Mouse (Mus musculus) forebrain, embryonic 10.5 days (tissue): ENCODE measurements at regions not wholly inside any gene's neighbourhood (a gene's known extent, or its start where the extent isn't known, plus 50 kb on each side); places are given as distances from the start of the nearest gene placed in this dataset.

ENCODE experiments used
- DNase-seq: peaks from one replicate; pipeline ENCODE4 v3.0.0-alpha.2; 2017; ENCODE audit warnings: low spot score; ENCODE audit errors: extremely low spot score
- H3K27ac ChIP-seq: fragments of 300-500 bp; sonication (generic); 2 replicates; pipeline ENCODE4 v1.5.1; 2016; ENCODE audit warnings: mild to moderate bottlenecking
- H3K27me3 ChIP-seq: fragments of 300-500 bp; sonication (generic); 2 replicates; pipeline ENCODE4 v1.6.1; 2016; ENCODE audit warnings: mild to moderate bottlenecking; ENCODE audit not compliant: poor library complexity, severe bottlenecking
- H3K36me3 ChIP-seq: fragments of 300-500 bp; sonication (generic); replicated peaks from 2 replicates; pipeline ENCODE4 v1.6.1; 2016; ENCODE audit warnings: mild to moderate bottlenecking, moderate library complexity
- H3K4me1 ChIP-seq: fragments of 300-500 bp; sonication (generic); 2 replicates; pipeline ENCODE4 v1.6.1; 2016
- H3K4me3 ChIP-seq: fragments of 300-500 bp; sonication (generic); 2 replicates; pipeline ENCODE4 v1.5.1; 2016; ENCODE audit warnings: mild to moderate bottlenecking, moderate library complexity
- H3K9me3 ChIP-seq: fragments of 300-500 bp; sonication (generic); 2 replicates; pipeline ENCODE4 v1.6.1; 2016; ENCODE audit warnings: mild to moderate bottlenecking, moderate library complexity
- WGBS: fragments of 180-500 bp; shearing (Covaris S2); methylation state at CpG from one replicate; pipeline ENCODE4 v1.1.7; 2016; 5-methylcytosine and 5-hydroxymethylcytosine counted together

DNA sequence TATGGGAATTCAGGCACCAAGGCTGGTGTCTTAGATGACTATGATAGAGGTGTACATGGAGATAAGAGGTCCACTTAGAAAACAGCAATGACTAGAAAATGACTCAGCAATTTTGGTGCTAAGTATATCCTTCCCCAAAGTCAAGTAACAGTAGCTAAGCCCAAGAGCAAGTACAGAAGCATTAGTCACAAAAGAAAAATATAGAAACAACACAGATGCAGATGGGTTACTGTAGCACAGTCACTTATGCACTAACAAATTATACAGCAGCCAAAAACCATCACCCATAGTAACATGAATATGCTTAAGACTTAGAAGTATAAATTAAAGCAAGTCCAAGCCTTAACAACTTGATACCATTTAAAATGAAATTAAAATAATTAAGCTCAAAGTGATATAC is 378.5 kb upstream of the Meis2 start:
- Histone ChIP-seq H3K4me3 (no peak overlapping the region), H3K27me3 (no peaks in the 10 kb centered on the region), H3K4me1 (peaks cover 18% of the 10 kb centered on the region), H3K9me3 (no peaks in the 10 kb centered on the region), H3K36me3 (no peaks in the 10 kb centered on the region), H3K27ac (no peak overlapping the region)
- no peak for DNase-seq

DNA sequence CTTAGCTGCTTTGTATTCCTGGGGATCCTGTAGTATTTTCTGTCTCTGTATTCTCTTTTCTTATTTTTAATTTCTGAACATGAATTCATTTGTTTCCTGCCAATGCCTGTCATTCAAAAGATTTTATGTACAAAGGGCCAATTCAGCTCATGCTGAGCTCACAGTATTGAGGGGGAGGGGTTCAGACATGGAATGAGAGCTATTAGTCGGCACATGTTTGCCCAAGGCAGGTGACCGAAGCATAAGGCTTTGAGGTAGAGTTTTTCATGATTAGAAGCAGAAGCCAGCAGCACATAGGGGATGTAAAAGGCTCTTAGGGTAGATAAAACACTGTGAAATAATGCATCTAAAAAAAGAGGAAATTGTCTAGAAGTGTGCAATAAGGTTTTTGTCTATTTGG is 374.6 kb upstream of the Meis2 start:
- Histone ChIP-seq H3K4me1 (peaks cover 19% of the 10 kb centered on the region), H3K4me3 (no peak overlapping the region), H3K27me3 (no peaks in the 10 kb centered on the region), H3K27ac (no peak overlapping the region), H3K36me3 (no peaks in the 10 kb centered on the region), H3K9me3 (no peaks in the 10 kb centered on the region)
- DNase-seq = no peak
- 22% methylated on average over 2 of the region's 2 CpGs for whole genome bisulfite sequencing

DNA sequence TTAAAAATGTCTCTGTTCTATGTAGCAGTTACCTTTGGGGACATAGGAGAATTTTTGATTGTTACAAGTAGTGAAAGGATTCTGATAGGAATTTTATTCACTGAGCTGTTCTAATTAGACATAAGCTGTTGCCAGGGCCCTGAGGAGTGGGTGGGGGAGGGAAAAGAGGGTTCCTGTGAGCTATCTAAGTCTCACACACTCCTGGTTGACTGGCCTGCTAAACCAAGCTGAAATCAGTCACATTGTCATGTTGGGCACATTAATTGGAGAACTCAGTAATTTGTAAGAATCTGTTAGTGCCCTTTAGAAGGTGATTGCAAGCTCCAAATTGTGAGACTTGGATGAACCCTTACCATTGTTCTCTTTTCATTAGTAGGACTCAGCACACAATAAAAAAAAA is 367.8 kb upstream of the Meis2 start:
- DNase-seq = no peak
- Histone ChIP-seq H3K9me3 (no peaks in the 10 kb centered on the region), H3K27me3 (no peaks in the 10 kb centered on the region), H3K4me3 (no peak overlapping the region), H3K36me3 (no peaks in the 10 kb centered on the region), H3K4me1 (peaks cover 6% of the 10 kb centered on the region), H3K27ac (no peak overlapping the region)

- H3K27me3 ChIP-seq = no peaks in the 10 kb centered on the region
- DNase-seq = no peak
- H3K27ac ChIP-seq = no peak overlapping the region
- H3K4me3 ChIP-seq = no peak overlapping the region
- no peaks in the 10 kb centered on the region for H3K36me3 ChIP-seq
- no peaks in the 10 kb centered on the region for H3K4me1 ChIP-seq
- WGBS = 92% methylated on average over 8 of the region's 8 CpGs
- no peaks in the 10 kb centered on the region for H3K9me3 ChIP-seq
Observed at GRCm38 (mm10) chr2:116424131-116424530, 358.5 kb upstream of the Meis2 start.

DNA sequence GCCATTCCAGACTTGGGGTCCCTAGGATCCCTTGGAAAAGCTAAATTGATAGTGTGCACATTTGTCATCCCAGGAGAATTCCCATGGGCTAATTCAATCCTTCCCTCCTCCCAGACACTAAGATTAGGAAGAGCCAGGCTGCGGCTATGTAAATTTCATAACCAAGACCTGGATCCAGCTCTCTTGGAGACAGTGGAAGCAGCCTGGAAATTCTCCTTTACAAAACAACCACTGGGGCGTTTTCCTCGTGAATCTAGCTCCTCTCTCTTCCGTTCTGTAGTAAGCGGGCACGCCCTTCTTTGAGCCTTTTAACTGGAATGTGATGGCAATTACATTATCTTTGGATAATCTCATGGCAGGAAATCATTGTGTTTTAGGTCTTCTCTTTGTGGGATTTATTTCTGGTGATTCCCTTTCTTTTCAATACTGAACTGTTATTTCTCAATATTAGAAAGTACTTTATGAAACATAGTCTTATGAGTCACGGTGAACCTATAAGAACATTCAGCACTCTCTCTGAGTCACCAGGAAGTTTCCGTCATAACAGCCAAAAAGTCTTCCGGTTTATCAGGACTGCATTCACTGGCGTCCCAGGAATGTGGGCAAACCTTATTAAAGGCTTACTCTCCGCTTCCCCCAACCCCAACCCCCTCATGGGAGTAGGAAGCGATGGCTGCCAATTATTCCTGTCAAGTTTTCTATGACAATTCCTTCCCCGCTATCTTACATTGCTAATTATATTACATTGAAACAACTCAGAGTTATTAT is 352.0 kb upstream of the Meis2 start:
- Histone ChIP-seq H3K9me3 (no peaks in the 10 kb centered on the region), H3K4me3 (no peak overlapping the region), H3K36me3 (no peaks in the 10 kb centered on the region), H3K4me1 (no peaks in the 10 kb centered on the region), H3K27ac (no peak overlapping the region), H3K27me3 (no peaks in the 10 kb centered on the region)
- no peak for DNase-seq
- 83% methylated on average over 13 of the region's 13 CpGs for WGBS

- Histone ChIP-seq H3K36me3 (no peaks in the 10 kb centered on the region), H3K9me3 (no peaks in the 10 kb centered on the region), H3K27ac (no peak overlapping the region), H3K4me1 (no peaks in the 10 kb centered on the region), H3K4me3 (no peak overlapping the region), H3K27me3 (no peaks in the 10 kb centered on the region)
- no peak for DNase-seq
- 89% methylated on average over 1 of the region's 1 CpGs for WGBS
Observed at GRCm38 (mm10) chr2:116415742-116416141, 350.1 kb upstream of the Meis2 start.

DNA sequence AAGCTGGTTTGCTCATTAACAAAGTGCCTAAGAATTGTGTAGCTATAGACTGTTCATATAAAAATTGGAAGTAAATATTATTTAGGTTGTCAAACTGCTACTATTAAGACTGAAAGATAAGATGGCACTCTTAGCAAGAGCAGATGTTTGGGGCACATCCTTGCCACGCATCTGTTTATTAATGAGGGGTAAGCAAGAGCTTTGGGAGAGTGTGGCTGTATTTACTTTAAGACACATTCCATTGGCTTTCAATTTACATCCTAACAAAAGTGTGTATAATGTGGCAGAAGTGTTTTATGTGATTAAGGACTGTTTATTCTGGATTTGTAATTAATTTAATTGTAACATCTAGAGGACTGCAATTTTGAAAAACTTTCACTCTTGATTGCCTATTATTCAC is 336.5 kb upstream of the Meis2 start:
- no peaks in the 10 kb centered on the region for H3K27me3 ChIP-seq
- no peaks in the 10 kb centered on the region for H3K4me1 ChIP-seq
- no peaks in the 10 kb centered on the region for H3K9me3 ChIP-seq
- H3K4me3 ChIP-seq = no peak overlapping the region
- DNase-seq = no peak
- WGBS = 76% methylated on average over 1 of the region's 1 CpGs
- H3K27ac ChIP-seq = no peak overlapping the region
- H3K36me3 ChIP-seq = no peaks in the 10 kb centered on the region

DNA sequence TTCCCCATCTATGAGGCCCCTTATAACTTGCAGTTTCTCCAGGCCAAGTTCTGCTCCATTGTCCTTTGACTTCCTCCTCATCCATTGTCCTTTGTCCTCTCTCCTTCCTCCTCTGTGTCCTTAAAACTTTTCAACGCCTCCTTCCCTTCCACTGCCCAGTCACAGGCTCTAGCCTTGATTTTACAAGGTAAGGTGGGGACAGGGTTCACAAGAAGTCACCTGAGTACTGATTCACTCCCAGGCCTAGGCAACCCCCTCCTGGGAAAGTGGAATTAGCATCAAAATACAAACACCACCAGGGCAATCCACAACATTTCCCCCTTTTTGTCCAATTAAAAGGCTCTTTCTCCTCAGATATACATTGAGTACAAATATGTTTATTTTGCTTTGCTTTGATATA is 334.3 kb upstream of the Meis2 start:
- Histone ChIP-seq H3K4me1 (no peaks in the 10 kb centered on the region), H3K27ac (no peak overlapping the region), H3K9me3 (no peaks in the 10 kb centered on the region), H3K27me3 (no peaks in the 10 kb centered on the region), H3K36me3 (no peaks in the 10 kb centered on the region), H3K4me3 (no peak overlapping the region)
- 50% methylated on average over 1 of the region's 1 CpGs for WGBS
- no peak for DNase-seq

GRCm38 (mm10) chr2:116368811-116369210 is 303.2 kb upstream of the Meis2 start:
- no peak for DNase-seq
- H3K9me3 ChIP-seq = no peaks in the 10 kb centered on the region
- no peak overlapping the region for H3K27ac ChIP-seq
- H3K4me1 ChIP-seq = no peaks in the 10 kb centered on the region
- no peaks in the 10 kb centered on the region for H3K27me3 ChIP-seq
- WGBS = 90% methylated on average over 3 of the region's 3 CpGs
- no peaks in the 10 kb centered on the region for H3K36me3 ChIP-seq
- H3K4me3 ChIP-seq = no peak overlapping the region

- no peak overlapping the region for H3K27ac ChIP-seq
- WGBS = 93% methylated on average over 2 of the region's 2 CpGs
- DNase-seq = no peak
- H3K36me3 ChIP-seq = no peaks in the 10 kb centered on the region
- no peaks in the 10 kb centered on the region for H3K9me3 ChIP-seq
- H3K4me3 ChIP-seq = no peak overlapping the region
- H3K27me3 ChIP-seq = no peaks in the 10 kb centered on the region
- no peaks in the 10 kb centered on the region for H3K4me1 ChIP-seq
Observed at GRCm38 (mm10) chr2:116364136-116364535, 298.5 kb upstream of the Meis2 start.

DNA sequence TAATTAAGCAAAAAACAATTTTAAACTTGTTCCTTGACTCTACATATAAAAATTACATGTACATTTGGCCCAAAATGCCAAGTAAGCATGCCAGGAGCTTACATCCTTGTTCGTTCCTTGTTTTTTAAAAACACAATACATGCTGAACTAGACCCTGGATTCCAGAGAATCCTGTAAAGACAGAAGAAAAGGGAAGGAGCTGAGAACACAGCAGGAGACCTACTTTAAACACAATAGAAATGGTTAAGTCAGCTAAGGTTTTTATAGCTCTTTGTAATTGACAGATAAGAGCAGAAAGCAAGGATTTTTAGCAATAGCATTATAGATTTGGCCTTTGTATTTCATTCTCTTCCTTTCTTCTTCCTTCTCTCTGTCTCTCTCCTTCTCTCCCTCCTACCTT is 292.5 kb upstream of the Meis2 start:
- H3K4me1 ChIP-seq = peaks cover 7% of the 10 kb centered on the region
- H3K27ac ChIP-seq = no peak overlapping the region
- no peaks in the 10 kb centered on the region for H3K36me3 ChIP-seq
- WGBS = 17% methylated on average over 1 of the region's 1 CpGs
- no peaks in the 10 kb centered on the region for H3K27me3 ChIP-seq
- no peak overlapping the region for H3K4me3 ChIP-seq
- no peak for DNase-seq
- no peaks in the 10 kb centered on the region for H3K9me3 ChIP-seq

DNA sequence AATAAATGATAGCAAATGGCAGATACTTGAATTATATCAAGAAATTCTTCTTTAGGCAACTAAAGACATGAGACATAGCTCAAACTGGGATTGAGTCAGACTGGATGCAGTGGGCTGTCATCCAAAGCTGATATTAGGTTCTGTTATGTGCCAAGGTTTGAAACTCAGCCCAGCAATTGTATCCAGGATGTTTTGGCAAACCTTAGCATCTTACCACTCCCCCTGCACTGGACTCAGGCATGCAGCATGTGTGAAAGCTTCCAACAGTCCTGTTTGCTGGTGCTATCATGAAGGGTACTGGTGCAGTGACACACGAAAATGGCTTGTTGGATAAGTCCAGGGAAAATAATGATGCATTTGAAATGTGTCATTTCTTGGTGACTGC is 282.9 kb upstream of the Meis2 start:
- Histone ChIP-seq H3K27ac (no peak overlapping the region), H3K36me3 (no peaks in the 10 kb centered on the region), H3K27me3 (no peaks in the 10 kb centered on the region), H3K4me1 (peaks cover 7% of the 10 kb centered on the region), H3K9me3 (no peaks in the 10 kb centered on the region), H3K4me3 (no peak overlapping the region)
- no peak for DNase-seq
- WGBS = 77% methylated on average over 1 of the region's 1 CpGs

- DNase-seq = no peak
- 92% methylated on average over 3 of the region's 3 CpGs for WGBS
- peaks cover 7% of the 10 kb centered on the region for H3K4me1 ChIP-seq
- no peak overlapping the region for H3K27ac ChIP-seq
- H3K4me3 ChIP-seq = no peak overlapping the region
- H3K9me3 ChIP-seq = no peaks in the 10 kb centered on the region
- no peaks in the 10 kb centered on the region for H3K27me3 ChIP-seq
- H3K36me3 ChIP-seq = no peaks in the 10 kb centered on the region
Observed at GRCm38 (mm10) chr2:116347827-116348529, 282.3 kb upstream of the Meis2 start.
